Comparison of ENCODE assay signal across 12 mouse cellular contexts in genomic region chr4:65508101-65508500, GRCm38 (mm10).
DNase-seq lines count a peak whose midpoint lies in the region; ATAC-seq and TF ChIP-seq lines count a peak whose summit lies in the region.
"Had no signal": no experiment of that assay in that cellular context is flagged by ENCODE, and none has a peak within 500 bp of the region (broad histone marks: within the 10 kb centered on the region; RNA-seq: fewer than 3 reads in every experiment).

No protein-coding gene starts in this region.

- H3K4me3 ChIP-seq in heart, embryonic 11.5 days (ENCODE audit: low read depth, low read length): no peak overlapping the region
- no peak overlapping the region for H3K4me3 ChIP-seq in heart, postnatal 0 days (ENCODE audit: low read depth, low read length)
- no peak overlapping the region for H3K4me3 ChIP-seq in midbrain, embryonic 13.5 days (replicated peaks)
- H3K4me3 ChIP-seq: forebrain, embryonic 13.5 days had no signal

- no peak for TF ChIP-seq EP300 in heart, postnatal 0 days (IDR thresholded peaks at IDR 0.05; ENCODE audit: low read depth)

- WGBS in heart, embryonic 11.5 days (ENCODE audit: insufficient replicate concordance): 57% methylated on average over 2 of the region's 2 CpGs
- WGBS in heart, postnatal 0 days: 55% methylated on average over 2 of the region's 2 CpGs
- 76% methylated on average over 2 of the region's 2 CpGs for WGBS in midbrain, embryonic 13.5 days

- H3K36me3 ChIP-seq in heart, embryonic 11.5 days (ENCODE audit: control insufficient read depth, insufficient read depth, low read length): no peaks in the 10 kb centered on the region
- H3K36me3 ChIP-seq in heart, postnatal 0 days (replicated peaks; ENCODE audit: control insufficient read depth, insufficient read depth, low read length): no peaks in the 10 kb centered on the region
- no peaks in the 10 kb centered on the region for H3K36me3 ChIP-seq in midbrain, embryonic 13.5 days

- no peaks in the 10 kb centered on the region for H3K9me3 ChIP-seq in heart, embryonic 11.5 days (replicated peaks; ENCODE audit: control insufficient read depth, low read length)
- H3K9me3 ChIP-seq in heart, postnatal 0 days (replicated peaks; ENCODE audit: control insufficient read depth, low read length): no peaks in the 10 kb centered on the region
- no peaks in the 10 kb centered on the region for H3K9me3 ChIP-seq in midbrain, embryonic 13.5 days
- H3K9me3 ChIP-seq: forebrain, embryonic 13.5 days had no signal

- H3K4me2 ChIP-seq in heart, embryonic 11.5 days: no peak overlapping the region
- no peak overlapping the region for H3K4me2 ChIP-seq in heart, postnatal 0 days (ENCODE audit: low read depth, low read length)
- no peak overlapping the region for H3K4me2 ChIP-seq in midbrain, embryonic 13.5 days (replicated peaks)
- H3K4me2 ChIP-seq: forebrain, embryonic 13.5 days had no signal

- no peak overlapping the region for H3K27ac ChIP-seq in heart, embryonic 11.5 days (ENCODE audit: low read depth, low read length)
- no peak overlapping the region for H3K27ac ChIP-seq in heart, postnatal 0 days (ENCODE audit: low read depth)
- no peak overlapping the region for H3K27ac ChIP-seq in midbrain, embryonic 13.5 days
- H3K27ac ChIP-seq: forebrain, embryonic 13.5 days had no signal

- H3K27me3 ChIP-seq in heart, embryonic 11.5 days (ENCODE audit: control insufficient read depth, insufficient read depth, low read length): no peaks in the 10 kb centered on the region
- no peaks in the 10 kb centered on the region for H3K27me3 ChIP-seq in heart, postnatal 0 days (ENCODE audit: control insufficient read depth, insufficient read depth, low read length)
- H3K27me3 ChIP-seq in midbrain, embryonic 13.5 days: no peaks in the 10 kb centered on the region
- H3K27me3 ChIP-seq: forebrain, embryonic 13.5 days had no signal

- no peak overlapping the region for H3K9ac ChIP-seq in heart, embryonic 11.5 days (ENCODE audit: low read depth, low read length)
- no peak overlapping the region for H3K9ac ChIP-seq in heart, postnatal 0 days (replicated peaks; ENCODE audit: low read depth, low read length)
- no peak overlapping the region for H3K9ac ChIP-seq in midbrain, embryonic 13.5 days (replicated peaks)
- H3K9ac ChIP-seq: forebrain, embryonic 13.5 days had no signal

- ATAC-seq in heart, embryonic 11.5 days (replicated peaks; ENCODE audit: insufficient number of reproducible peaks, low FRiP score, low TSS enrichment): no peak
- no peak for ATAC-seq in heart, postnatal 0 days (ENCODE audit: insufficient read depth, low read depth)
- no peak for ATAC-seq in midbrain, embryonic 13.5 days
- ATAC-seq: forebrain, embryonic 13.5 days; hindbrain, embryonic 16.5 days had no signal

- TF ChIP-seq CTCF in heart, postnatal 0 days (IDR thresholded peaks at IDR 0.05; ENCODE audit: low read depth): no peak

- DNase-seq in heart, adult 11 months: peak; percentile 96
- DNase-seq in ovary, postnatal 36 days (ENCODE audit: low spot score): peak; percentile 11
- DNase-seq in ovary, postnatal 10 days (ENCODE audit: low spot score): no peak
- peak; percentile 13 for DNase-seq in heart, postnatal 0 days (ENCODE audit: low spot score)
- peak; percentile 6 for DNase-seq in testis, postnatal 14 days (ENCODE audit: low spot score)
- no peak for DNase-seq in right cerebral cortex, postnatal 10 days (ENCODE audit: low spot score in 2 of 2)
- DNase-seq: layer of hippocampus, adult 9-11 months; liver had no signal

- H3K4me1 ChIP-seq in heart, embryonic 11.5 days (ENCODE audit: control insufficient read depth, insufficient read depth, low read length): no peaks in the 10 kb centered on the region
- no peaks in the 10 kb centered on the region for H3K4me1 ChIP-seq in heart, postnatal 0 days (ENCODE audit: control insufficient read depth, insufficient read depth)
- no peaks in the 10 kb centered on the region for H3K4me1 ChIP-seq in midbrain, embryonic 13.5 days (replicated peaks)
- H3K4me1 ChIP-seq: forebrain, embryonic 13.5 days had no signal

Comparison
In these comparisons a context has a peak if more than half of its experiments do, and no peak if none do; other contexts are left out.
1. DNase-seq: peak in heart, adult 11 months (single experiment), ovary, postnatal 36 days (single experiment), heart, postnatal 0 days (single experiment) and testis, postnatal 14 days (single experiment); none in ovary, postnatal 10 days (single experiment) and right cerebral cortex, postnatal 10 days (0 of 2).